Mouse (Mus musculus) kidney, adult 9 months (tissue): ENCODE measurements around the gene Intu.

Experiments used
- DNase-seq: peaks from one replicate; pipeline ENCODE4 v3.0.0; 2022

Gene Intu

GRCm38 (mm10) chr3:40527976-40528950 is 2.8 kb upstream of the Intu start:
- DNase-seq, result no peak

DNA sequence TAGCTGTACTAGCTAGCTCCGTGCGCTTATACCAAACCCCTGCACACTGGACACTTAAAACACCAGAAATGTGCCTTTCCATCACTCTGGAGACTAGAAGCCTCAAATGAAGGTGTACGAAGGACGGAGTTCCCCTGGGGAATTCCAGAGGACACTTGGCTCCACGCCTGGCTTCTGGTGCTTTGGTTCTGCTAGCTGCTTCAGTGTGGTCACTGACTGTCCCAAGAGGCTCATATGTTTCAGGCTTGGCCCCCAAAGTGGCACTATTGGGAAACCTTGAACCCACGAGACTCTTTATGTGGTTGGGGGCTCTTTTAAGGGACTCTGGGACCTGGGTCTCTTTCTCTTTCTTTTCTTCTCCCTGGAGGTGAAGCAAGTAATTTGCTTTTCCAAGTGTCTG is 2.1 kb upstream of the Intu start:
- DNase-seq, result no peak

GRCm38 (mm10) chr3:40530845-40531244 is 241 bp upstream of the Intu start:
- DNase-seq, result no peak

- DNase-seq, result no peak
These were observed 1.2 kb downstream of the Intu start for GRCm38 (mm10) chr3:40532256-40532655.

GRCm38 (mm10) chr3:40534141-40534540 is 3.1 kb downstream of the Intu start:
- no peak for DNase-seq

DNA sequence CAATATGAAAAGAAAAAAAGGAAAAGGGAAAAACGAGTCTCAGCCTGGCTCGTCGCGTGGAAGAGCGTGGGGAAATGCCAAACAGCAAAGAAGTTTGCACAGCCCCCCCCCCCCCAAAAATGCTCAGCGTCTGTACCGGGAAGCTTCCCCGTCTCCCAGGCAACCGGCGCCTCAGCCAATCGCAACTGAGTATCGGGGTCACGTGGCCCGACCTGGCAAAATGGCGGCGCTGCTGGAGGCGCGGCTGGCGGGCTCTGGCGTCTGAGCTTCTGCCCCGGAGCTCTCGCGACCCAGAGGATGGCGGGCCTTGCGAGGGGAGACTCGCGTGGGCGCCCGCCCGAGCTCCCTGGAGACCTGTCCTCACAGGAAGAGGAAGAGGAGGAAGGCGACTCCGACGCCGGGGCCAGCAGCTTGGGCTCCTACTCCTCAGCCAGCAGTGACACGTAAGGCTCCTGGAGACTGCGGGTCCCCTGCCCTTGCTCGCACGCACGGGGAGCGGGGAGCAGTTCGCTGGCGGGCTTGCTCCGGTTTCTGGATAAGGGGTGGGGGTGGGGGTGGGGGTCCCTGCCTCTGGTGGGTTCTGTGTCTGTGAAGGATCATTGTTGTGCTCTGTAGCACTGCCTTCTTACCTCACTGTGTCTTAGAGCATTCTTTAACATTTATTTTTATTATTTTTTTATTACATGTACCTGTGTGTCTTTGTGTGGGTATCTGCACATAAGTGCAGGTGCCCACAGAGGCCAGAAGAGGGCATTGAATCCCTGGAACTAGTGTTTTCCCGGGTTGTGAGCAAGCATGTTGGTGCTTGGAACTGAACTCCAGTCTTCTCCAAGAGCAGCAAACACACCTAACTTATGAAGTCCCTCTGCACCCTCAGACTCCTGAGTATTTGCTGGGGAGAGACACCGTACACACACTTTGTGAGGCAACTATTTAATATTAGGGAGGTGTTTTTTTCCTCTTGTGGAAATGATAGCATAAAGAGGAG is 9.8 kb downstream of the Intu start:
- DNase-seq, result peak; percentile 89

DNA sequence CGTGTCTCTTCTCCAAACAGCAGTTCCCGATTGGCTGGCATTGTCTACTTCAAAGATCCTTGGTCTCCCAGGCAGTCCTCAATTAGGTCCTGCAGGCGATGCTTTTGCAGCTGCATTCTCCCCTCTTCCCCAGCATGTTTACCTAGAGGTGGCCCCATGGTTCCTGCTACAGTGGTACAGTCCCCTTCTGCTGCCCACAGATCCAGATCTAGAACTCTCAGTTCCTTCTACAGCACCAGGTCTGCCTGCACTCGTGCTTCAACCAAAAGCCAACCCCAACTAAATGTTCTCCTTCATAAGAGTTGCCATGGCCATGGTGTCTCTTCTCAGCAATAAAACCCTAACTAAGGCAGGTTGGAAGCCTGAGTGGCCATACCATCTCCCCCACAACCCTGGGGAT is 15.5 kb downstream of the Intu start:
- DNase-seq, result no peak

DNA sequence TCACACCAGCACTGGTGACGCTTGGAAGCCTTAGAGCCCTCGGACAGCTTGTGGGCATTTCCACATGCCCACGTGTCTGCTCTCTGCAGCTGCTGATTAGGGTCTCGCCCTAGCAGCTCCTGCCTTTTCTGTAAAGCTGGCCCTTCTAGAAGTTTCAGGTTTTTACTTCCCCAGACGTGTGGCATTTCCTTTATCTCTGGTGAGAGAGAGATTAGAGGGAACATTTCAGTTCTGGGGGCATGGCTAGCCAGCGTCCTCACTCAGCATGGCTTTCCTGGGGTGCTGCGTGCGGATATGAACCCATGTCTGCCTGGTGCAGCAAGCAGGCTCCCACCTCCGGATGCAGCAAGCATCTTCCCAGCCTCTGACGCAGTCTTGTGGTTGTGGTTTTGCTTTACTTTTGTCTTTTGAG is 121.9 kb downstream of the Intu start:
- no peak for DNase-seq

DNA sequence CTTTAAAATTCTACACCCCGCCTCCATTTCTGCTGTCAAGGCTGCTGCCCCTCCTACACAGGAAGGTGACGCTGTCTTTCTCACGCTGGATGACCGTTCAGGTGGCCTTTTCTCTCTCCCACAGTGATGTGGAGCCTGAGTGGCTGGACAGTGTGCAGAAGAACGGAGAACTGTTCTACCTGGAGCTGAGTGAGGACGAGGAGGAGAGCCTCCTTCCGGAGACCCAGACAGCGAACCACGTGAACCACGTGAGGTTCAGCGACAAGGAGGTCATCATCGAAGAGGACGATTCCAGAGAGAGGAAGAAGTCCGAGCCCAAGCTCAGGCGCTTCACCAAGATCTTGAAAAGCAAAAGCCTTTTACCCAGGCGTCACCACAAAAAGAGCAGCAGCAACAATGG is 122.5 kb downstream of the Intu start:
- no peak for DNase-seq

DNA sequence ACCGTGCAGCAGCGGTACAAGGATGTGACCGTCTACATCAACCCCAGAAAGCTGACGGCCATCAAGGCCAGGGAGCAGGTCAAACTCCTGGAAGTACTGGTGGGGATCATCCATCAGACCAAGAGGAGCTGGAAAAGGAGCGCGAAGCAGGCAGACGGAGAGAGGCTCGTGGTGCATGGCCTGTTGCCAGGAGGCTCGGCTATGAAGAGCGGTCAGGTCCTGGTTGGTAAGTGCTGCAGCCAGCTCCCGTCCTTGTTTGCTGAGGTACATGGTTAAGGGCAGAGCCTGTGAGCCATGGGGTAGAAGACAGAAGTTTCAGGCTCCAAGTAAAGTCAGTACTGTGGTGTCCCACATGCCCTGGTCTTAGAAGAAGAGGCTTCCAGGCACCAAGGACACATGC is 122.9 kb downstream of the Intu start:
- no peak for DNase-seq

DNA sequence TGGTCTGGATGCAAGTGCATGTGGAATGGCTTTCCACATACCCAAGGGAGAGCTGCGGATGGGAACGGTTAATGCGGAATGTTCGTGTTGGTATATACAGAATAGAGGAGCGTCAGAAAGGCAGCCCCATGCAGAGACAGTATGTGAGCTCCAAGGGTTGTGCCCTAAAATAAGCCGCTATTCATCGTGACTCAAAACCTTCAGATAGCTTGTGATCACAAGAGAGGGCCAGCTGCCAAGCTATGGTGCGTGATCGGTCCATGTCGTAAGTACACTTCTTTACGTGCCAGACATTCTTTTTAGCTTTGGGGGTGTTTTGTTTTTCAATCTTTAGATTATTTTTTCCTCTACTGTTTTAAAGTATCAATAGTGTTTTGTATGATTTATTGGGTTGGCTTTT is 124.5 kb downstream of the Intu start:
- no peak for DNase-seq

GRCm38 (mm10) chr3:40656339-40656738 is 125.3 kb downstream of the Intu start:
- DNase-seq, result no peak

DNA sequence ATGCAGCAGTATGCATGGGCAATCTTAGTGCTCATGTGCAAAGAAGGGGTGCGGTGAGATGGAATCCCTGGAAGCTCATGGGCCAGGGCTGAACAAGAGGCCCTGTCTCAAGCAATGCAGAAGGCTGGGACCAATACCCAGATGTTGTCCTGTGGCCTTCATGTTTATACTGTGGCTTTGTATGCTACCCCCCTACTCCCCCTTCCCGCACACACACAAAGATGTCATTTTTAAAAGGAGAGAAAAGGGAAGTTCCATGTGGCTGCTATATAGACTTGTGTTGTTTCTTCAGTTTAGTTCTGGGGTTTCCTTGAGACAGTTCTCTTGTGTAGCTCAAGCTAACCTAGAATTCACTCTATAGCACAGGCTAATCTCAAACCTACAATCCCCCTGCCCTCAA is 129.1 kb downstream of the Intu start:
- no peak for DNase-seq

DNA sequence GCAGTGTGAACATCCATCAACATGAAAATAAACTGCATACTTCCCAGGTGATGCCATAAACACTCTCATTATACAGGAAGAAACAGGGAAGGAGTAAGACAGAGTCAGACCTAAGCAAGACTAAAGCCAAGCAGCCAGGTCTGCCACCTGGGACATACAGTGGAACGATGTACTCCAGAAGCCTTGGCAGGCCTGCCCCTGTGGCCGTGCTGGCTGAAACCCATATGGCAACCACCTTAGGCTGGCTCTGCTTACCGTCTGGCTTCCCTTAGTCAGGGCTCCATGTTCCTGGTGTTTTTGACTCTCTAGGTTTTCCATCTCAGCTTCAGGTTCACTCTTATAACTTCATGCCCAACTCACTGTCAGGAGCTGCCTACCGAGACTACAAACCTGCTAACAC is 135.0 kb downstream of the Intu start:
- DNase-seq, result no peak

DNA sequence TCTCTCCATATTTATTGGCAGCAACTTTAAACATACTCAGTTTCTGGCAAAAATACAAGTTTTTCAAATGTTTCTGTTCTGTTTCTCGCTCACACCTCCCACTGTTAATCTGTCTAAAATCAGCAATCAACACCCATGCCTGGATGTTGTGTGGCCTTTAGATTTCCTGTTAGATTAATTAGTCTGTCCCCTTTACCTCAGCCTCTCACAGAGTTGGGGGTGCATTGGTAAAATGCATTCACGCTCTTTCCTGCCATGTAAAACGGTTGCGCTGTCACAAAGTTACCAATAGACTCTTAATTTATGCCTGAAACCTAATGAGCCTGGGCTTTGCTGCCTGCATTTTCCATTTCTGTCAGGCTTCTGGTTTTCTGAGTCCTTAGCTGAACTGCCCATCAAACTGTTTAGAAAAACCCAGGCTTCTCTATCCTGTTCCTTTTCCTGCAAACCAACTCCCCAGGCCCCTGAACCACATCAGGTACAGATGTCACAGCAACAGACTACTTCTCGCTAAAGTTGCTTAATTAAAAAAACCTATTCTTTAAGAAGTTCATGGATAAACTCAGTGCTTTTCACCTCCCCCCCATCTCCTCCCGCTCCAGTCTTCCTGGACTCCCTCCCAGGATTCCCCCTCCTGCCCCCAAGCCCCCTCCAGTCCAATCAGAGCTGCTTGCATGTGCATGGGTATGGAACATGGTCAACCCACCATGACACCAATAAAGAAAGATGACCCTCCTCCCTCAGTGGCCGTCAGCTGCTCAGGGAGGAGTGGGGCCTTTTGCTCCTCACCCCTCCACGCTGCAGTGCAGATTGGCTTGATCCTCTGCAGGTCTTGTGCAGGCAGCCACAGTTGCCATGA is 136.0 kb downstream of the Intu start:
- DNase-seq, result no peak

- no peak for DNase-seq
These were observed 137.8 kb downstream of the Intu start for GRCm38 (mm10) chr3:40668889-40669288.

DNA sequence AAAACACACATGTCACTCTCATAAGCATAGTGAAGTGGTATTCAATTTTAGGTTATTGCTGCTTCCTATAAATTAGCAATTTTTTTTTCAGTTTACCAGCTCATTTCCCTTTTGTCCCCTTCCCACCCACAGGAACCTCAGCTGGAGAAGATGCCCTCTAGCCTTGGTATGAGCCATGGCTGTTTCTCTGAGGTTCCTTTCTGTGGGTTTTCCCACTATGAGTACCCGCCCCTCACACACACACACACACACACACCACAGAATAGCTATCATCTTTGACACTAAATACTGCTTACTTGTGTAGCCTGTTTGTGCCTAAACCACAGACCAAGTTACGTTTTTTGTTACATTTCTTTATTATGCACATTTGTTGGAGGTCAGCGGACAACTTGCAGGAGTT is 138.3 kb downstream of the Intu start:
- no peak for DNase-seq

- DNase-seq, result no peak
These were observed 142.4 kb downstream of the Intu start for GRCm38 (mm10) chr3:40673515-40673914.

DNA sequence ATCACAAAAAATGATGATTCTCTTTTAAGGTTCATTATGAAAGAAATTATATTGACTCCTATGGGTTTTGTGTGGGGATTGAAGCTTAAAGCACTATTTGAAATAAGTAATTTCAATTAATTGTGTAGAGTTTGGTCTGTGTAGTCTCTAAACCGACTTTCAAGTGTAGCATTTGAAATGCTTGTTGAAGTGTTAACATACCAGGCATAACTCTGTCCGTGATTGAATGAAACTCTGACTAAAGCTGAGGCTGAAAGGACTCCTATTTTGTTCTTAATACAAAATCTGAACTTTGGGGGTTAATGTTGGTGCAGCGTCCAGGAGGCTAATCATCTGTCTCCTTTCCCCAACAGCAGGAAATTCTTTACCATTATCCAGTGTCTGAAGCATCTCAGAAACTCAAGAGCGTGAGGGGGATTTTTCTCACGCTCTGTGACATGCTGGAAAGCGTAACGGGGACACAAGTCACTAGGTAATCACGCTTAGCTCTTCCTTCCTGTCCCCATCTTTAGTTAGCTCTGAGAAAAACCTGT is 143.9 kb downstream of the Intu start:
- DNase-seq, result no peak

GRCm38 (mm10) chr3:40678856-40679255 is 147.8 kb downstream of the Intu start:
- no peak for DNase-seq

DNA sequence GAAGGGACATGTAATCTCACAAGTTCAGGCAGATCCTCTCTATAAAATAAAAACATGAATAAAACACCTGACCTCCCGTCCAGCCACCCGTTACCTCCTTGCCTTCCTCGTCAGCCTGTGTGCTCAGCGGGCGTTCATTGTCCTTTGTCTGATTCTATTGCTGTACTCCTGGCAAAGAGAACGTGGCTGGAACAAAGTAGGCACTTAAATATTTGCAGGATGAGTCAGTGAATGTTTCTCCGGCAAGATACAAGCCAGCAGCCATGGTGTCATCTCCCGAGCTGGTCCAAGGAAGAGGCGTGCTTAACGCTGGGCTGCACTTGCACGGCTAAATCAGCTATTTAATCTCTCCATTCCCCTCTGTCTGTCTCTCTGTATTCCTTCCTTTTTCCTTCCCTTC is 151.3 kb downstream of the Intu start:
- DNase-seq, result no peak

GRCm38 (mm10) chr3:40683171-40683570 is 152.1 kb downstream of the Intu start:
- no peak for DNase-seq
